ENCODE assay signal across 26 mouse cellular contexts in the genomic region with DNA sequence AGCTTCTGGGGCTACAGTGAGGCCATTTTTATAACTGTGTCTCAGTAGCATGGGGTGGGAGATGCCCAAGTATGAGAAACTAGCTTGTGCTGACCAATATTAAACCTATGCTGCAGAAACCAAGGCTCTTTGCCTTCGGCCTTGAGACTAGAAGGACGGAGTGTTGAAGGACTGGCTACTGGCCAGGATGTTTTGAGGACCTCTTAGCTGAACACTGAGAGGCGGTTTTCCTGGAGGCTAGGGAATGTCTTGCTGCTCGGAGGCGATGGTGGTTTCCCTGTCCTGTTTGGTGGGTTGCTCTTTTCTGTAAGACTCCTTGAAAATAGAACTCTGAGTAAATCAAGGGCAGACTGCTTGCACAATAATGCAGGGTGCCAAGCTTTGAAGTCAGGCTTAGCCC.
DNase-seq lines count a peak whose midpoint lies in the region; TF ChIP-seq lines count a peak whose summit lies in the region.
"Had no signal": no experiment of that assay in that cellular context is flagged by ENCODE, and none has a peak within 500 bp of the region (broad histone marks: within the 10 kb centered on the region; RNA-seq: fewer than 3 reads in every experiment).

No protein-coding gene starts in this region.

- H3K36me3 ChIP-seq in kidney, adult 2 months (ENCODE audit: control insufficient read depth, insufficient read depth, low read length): no peaks in the 10 kb centered on the region
- H3K36me3 ChIP-seq: embryonic facial prominence, embryonic 12.5 days; heart, embryonic 12.5 days; liver, embryonic 13.5 days had no signal

- TF ChIP-seq POLR2A in kidney, adult 2 months (IDR thresholded peaks at IDR 0.05; ENCODE audit: low read depth, low read length): no peak

- DNase-seq in adrenal gland, adult 18-20 months (ENCODE audit: low spot score in 2 of 2): peak; percentile 19 to 22
- DNase-seq in adrenal gland, adult 2 months: peak; percentile 69
- peak; percentile 59 to 60 for DNase-seq in adrenal gland, postnatal 36 days
- DNase-seq in lung, postnatal 36 days: peak; percentile 24
- no peak for DNase-seq in left cerebral cortex, adult 11 months (ENCODE audit: low spot score)
- DNase-seq in kidney, adult 2 months: no peak
- DNase-seq: B cell, adult 2 months; cerebellum, adult 11 months; cerebellum, adult 9-10 months; cerebellum, postnatal 36 days; gastrocnemius, adult 2 months; gastrocnemius, postnatal 36 days; heart, adult 2 months; kidney, adult 8-10 months; kidney, postnatal 4 days; layer of hippocampus, postnatal 36 days; liver, embryonic 13.5 days; lung, embryonic 14.5 days; retina, postnatal 1 day; right cerebral cortex, postnatal 14 days had no signal

- WGBS in kidney, adult 2 months: 81% methylated on average over 5 of the region's 5 CpGs

- H3K4me1 ChIP-seq in kidney, adult 2 months (ENCODE audit: control insufficient read depth, insufficient read depth, low read length): no peaks in the 10 kb centered on the region
- H3K4me1 ChIP-seq: embryonic facial prominence, embryonic 12.5 days; heart, embryonic 12.5 days; limb, embryonic 15.5 days; liver, embryonic 13.5 days had no signal

- no peak for TF ChIP-seq CTCF in kidney, adult 2 months (conservative IDR thresholded peaks at IDR 0.05; ENCODE audit: insufficient read depth, insufficient read length, low read depth, low read length)

- H3K27ac ChIP-seq in kidney, adult 2 months (ENCODE audit: insufficient read depth, low read depth, low read length): no peak overlapping the region
- H3K27ac ChIP-seq: embryonic facial prominence, embryonic 12.5 days; gastrocnemius, adult 2 months; heart, adult 2 months; hindbrain, embryonic 14.5 days; kidney, postnatal 0 days; limb, embryonic 10.5 days; limb, embryonic 15.5 days; liver, embryonic 13.5 days had no signal

- H3K27me3 ChIP-seq in kidney, adult 2 months (replicated peaks; ENCODE audit: control insufficient read depth, insufficient read depth, low read length): no peaks in the 10 kb centered on the region; the same call in 1 of the 2 replicates
- H3K27me3 ChIP-seq: embryonic facial prominence, embryonic 12.5 days; heart, embryonic 12.5 days; limb, embryonic 15.5 days; liver, embryonic 13.5 days had no signal

- no peak overlapping the region for H3K4me3 ChIP-seq in kidney, adult 2 months (ENCODE audit: insufficient read depth, low read depth, low read length)
- H3K4me3 ChIP-seq: embryonic facial prominence, embryonic 12.5 days; gastrocnemius, adult 2 months; heart, adult 2 months; heart, embryonic 12.5 days; limb, embryonic 10.5 days; limb, embryonic 15.5 days; liver, embryonic 13.5 days had no signal

Comparison
In these comparisons a context has a peak if more than half of its experiments do, and no peak if none do; other contexts are left out.
1. DNase-seq: peak in adrenal gland, adult 18-20 months (2 of 2), adrenal gland, adult 2 months (single experiment), adrenal gland, postnatal 36 days (2 of 2) and lung, postnatal 36 days (single experiment); none in left cerebral cortex, adult 11 months (single experiment) and kidney, adult 2 months (single experiment).